Mouse (Mus musculus) erythroblast, embryonic 14.5 days (primary cell): ENCODE data around the gene Mrtfa. TPM values are rescaled to one million over a fixed set of nuclear protein-coding genes. Genes with fewer than 3 reads are reported as not detected.

Experiments
- H3K27me3 ChIP-seq: 2 replicates; pipeline ENCODE4 v1.6.1; 2012; ENCODE audit warnings: inconsistent platforms; ENCODE audit not compliant: control insufficient read depth
- H3K36me3 ChIP-seq: 2 replicates; pipeline ENCODE4 v1.6.1; 2012; ENCODE audit warnings: mild to moderate bottlenecking, inconsistent platforms; ENCODE audit not compliant: control insufficient read depth
- H3K4me1 ChIP-seq: 2 replicates; pipeline ENCODE4 v1.6.1; 2012; ENCODE audit warnings: inconsistent platforms; ENCODE audit not compliant: control insufficient read depth
- H3K4me3 ChIP-seq: replicated peaks from 2 replicates; pipeline ENCODE3; 2012; ENCODE audit warnings: moderate library complexity, mild to moderate bottlenecking, inconsistent platforms
- H3K9me3 ChIP-seq: 2 replicates; pipeline ENCODE4 v1.6.1; 2012; ENCODE audit warnings: low read length, inconsistent platforms, mixed read lengths; ENCODE audit not compliant: control insufficient read depth
- GATA1 ChIP-seq: IDR thresholded peaks from 2 replicates; pipeline ENCODE4 v1.6.1; 2012; ENCODE audit warnings: low read length, inconsistent platforms, mixed read lengths
- TAL1 ChIP-seq: IDR thresholded peaks from 3 replicates; pipeline ENCODE4 v1.6.1; 2012; ENCODE audit warnings: low read length, inconsistent platforms, mixed read lengths
- polyA plus RNA-seq: library from polyadenylated mRNA; stranded (reverse); fragments of >175 nt; gene quantifications from 2 replicates; pipeline ENCODE4 v1.2.3, GENCODE M21; 2012

Gene Mrtfa
- polyA plus RNA-seq, 1 experiment = 0.47 TPM

DNA sequence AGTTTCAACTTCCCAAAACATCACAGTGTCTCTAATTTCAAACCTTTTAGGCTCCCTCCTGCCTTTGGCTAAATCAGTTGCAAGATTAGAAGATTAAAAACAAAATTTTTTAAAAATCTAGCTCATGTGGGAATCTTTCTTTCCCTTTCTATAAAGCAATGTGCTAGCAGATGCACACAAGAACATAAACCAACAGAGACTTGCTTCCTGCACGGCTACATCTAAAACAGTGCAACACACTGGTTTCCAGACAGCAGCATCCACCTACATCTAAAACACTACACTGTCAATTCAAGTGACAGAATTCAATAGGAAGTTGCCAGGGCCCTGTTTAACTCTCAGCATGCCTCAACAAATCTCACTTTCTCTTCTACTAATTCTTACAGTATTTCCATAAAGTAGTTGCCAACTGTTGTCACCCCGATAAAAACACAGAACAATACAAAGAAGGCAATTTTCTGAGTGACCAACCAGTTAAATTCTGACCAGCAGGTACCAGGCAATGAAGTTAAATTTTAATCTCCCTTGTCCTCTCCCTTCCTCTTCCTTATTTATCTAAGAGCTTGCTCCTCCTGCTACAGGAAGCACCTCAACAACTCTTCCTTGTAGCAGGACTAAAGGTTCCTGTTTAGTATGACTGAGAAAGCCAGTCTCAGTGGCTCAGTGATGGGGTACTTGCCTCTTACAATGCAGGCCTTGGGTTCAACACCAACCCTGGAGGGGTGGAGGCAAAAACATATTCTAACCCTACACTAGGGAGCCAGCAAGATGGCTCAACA is 35.5 kb downstream of the Mrtfa start:
- H3K4me1 ChIP-seq = peaks cover 7% of the 10 kb centered on the region; the same call in 1 of the 2 replicates
- no peaks in the 10 kb centered on the region for H3K36me3 ChIP-seq
- H3K9me3 ChIP-seq = no peaks in the 10 kb centered on the region
- H3K27me3 ChIP-seq = no peaks in the 10 kb centered on the region
- no peak overlapping the region for H3K4me3 ChIP-seq
- no peak for TF ChIP-seq GATA1
- TF ChIP-seq TAL1 = no peak

DNA sequence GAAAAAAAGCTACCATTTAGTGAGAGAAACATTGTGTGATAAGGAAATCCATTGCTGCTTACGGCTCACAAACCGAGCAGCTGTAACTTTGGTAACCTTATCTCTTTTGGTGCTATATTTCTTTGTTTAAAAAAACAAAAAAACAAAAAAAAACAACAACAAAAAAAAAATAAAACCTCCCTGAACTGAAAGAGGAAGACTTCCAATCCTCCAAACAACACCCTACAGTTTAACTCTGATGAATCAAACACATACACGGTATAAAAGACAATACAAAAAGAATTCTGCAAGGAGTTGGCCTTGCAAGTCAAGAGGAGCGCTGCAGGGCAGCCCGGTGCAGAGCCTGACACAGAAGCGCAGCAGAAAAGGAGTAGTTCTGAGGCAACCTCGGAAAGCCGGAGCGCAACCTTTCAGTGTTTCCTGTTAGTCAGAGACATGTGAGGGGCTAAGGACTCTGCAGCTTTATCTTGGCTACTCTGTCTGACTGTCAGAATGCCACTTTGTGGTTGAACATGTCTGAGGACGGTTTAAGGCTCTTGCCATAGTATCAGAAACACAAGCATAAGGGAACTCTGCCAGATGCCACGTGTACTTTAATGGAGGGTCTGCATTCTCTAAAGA is 48.5 kb downstream of the Mrtfa start:
- Histone ChIP-seq H3K27me3 (no peaks in the 10 kb centered on the region), H3K9me3 (no peaks in the 10 kb centered on the region), H3K36me3 (no peaks in the 10 kb centered on the region), H3K4me3 (no peak overlapping the region), H3K4me1 (no peaks in the 10 kb centered on the region; the same call in 1 of the 2 replicates)
- no peak for TF ChIP-seq GATA1
- TF ChIP-seq TAL1 = no peak

DNA sequence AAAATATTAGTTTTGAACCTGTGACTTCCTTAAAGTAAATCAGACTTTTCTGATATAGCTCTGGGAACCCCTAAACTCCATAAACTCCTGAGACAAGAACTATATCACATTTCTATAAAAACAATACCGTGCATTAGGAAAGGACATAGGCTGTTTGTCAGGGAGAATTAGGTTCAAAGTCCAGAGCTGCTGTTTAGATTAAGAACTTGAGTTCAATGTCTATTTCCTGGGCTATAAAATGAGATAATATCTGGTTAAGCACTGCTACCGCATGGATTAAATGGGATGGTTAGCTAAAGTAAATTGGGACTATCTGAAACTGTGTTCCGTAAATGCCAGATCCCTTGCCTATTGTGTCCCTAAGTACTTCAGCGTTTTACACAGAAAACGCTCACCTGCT is 50.6 kb downstream of the Mrtfa start:
- Histone ChIP-seq H3K4me1 (no peaks in the 10 kb centered on the region; the same call in 1 of the 2 replicates), H3K4me3 (no peak overlapping the region), H3K36me3 (no peaks in the 10 kb centered on the region), H3K27me3 (no peaks in the 10 kb centered on the region), H3K9me3 (no peaks in the 10 kb centered on the region)
- TF ChIP-seq TAL1 = no peak
- TF ChIP-seq GATA1 = no peak

DNA sequence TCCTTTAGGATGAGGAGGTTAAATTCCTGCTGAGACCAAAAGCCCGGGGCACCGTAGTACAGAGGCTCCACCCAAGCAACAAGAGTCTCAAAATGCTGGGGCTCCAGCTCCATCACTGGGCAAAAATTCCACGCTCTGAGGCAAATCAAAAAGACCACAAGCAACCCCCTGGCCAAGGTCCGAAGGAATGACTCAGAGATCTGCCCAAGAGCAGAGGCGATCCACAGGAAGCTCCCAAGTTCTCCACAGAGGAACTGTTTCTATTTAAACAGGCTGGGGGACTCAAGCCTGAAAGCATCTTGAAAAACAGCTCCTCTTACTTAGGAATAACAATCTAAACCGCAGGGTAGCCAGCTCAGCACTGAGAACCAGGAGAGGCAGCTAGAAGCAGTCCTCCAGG is 53.3 kb downstream of the Mrtfa start:
- Histone ChIP-seq H3K4me1 (no peaks in the 10 kb centered on the region; the same call in 1 of the 2 replicates), H3K9me3 (no peaks in the 10 kb centered on the region), H3K27me3 (no peaks in the 10 kb centered on the region), H3K4me3 (no peak overlapping the region), H3K36me3 (no peaks in the 10 kb centered on the region)
- no peak for TF ChIP-seq GATA1
- TF ChIP-seq TAL1 = no peak

DNA sequence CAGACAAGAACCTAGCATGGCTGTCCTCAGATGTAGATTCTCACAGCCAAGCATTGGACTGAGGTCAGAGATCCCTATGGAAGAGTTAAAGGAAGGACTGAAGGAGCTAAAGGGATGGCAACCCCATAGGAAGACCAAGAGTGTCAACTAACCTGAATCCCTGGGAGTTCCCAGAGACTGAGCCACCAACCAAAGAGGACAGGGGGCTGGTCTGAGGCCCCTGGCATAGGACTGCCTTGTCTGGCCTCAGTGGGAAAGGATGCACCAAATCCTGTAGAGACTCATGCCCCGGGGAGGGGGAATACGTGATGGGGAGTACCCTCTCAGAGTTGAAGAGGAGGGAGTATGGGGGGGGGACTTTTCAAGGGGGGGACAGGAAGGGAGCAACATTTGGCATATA is 56.8 kb downstream of the Mrtfa start:
- TF ChIP-seq GATA1 (no peak), TAL1 (no peak)
- H3K9me3 ChIP-seq = no peaks in the 10 kb centered on the region
- no peaks in the 10 kb centered on the region; the same call in 1 of the 2 replicates for H3K4me1 ChIP-seq
- no peaks in the 10 kb centered on the region for H3K27me3 ChIP-seq
- H3K36me3 ChIP-seq = no peaks in the 10 kb centered on the region
- no peak overlapping the region for H3K4me3 ChIP-seq

DNA sequence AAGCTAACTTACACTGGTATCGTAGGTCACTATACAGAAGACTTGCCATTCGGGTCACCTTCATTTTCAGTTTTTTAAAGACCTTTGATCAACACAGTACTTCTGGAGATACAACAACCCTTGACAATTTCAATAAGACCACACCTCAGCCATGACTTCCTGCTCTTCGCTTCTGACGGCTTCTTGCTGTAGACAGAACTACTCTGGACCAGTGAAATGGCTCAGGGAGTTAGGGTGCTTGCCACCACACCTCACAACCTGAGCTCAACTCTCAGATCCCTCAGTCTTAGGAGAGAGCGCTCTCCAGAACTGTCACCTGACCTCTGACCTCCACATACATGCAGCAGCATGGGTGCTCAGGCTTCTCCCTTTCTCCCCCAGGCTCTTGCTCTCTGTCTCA is 59.4 kb downstream of the Mrtfa start:
- no peaks in the 10 kb centered on the region for H3K9me3 ChIP-seq
- H3K36me3 ChIP-seq = no peaks in the 10 kb centered on the region
- no peaks in the 10 kb centered on the region; the same call in 1 of the 2 replicates for H3K4me1 ChIP-seq
- no peak for TF ChIP-seq GATA1
- no peak for TF ChIP-seq TAL1
- H3K27me3 ChIP-seq = no peaks in the 10 kb centered on the region
- no peak overlapping the region for H3K4me3 ChIP-seq

DNA sequence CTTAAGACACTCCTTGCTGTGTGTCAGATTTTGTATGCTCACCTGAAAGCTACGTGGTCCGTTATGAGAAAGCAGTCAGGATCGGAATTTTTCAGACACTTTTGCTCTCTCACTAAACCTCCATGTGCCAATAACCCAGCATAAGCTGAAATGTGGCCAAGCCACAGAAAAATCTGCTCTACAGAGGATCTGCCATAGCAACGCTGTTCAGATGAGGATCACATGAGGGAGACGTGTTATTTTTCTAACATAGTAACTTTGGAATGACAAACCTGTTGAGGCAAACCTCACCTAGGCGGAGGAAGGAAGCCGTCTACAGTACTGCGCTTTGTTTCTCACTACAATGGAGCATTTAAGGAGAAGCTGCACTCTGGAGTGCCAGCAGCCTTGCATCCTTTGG is 60.6 kb downstream of the Mrtfa start:
- no peaks in the 10 kb centered on the region for H3K9me3 ChIP-seq

DNA sequence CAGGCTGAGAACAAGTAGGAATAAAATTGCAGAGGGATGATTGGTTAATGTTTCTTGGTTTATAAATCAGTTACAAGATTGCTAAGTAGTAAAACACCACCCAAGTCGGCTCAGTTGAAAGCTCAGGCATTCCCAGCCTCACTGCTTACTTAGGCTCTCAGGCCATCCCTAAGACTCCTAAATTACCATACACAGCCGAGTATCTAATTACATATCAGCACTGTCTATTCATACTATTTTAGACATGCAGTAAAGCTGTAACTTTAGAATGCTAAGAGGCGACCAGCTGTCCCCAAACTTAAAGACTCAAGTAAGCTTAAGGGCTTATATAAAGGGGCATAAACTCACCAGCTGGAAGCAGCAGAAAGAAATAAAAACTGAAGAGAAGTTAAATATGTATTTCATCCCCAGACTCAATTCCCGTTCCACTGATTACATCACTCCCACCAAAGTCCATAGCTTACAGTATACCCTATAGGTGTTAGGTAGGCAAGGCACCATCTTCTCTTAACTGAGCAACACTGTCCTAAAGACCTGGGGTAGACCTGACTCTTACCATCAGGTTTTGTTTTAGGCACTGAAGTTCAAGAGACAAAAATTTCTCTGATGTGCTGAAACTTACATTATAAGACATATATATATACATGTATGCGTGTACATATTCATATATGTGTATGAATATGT is 62.3 kb downstream of the Mrtfa start:
- TF ChIP-seq TAL1 (no peak), GATA1 (no peak)
- Histone ChIP-seq H3K27me3 (no peaks in the 10 kb centered on the region), H3K4me3 (no peak overlapping the region), H3K36me3 (no peaks in the 10 kb centered on the region), H3K4me1 (no peaks in the 10 kb centered on the region; the same call in 1 of the 2 replicates), H3K9me3 (no peaks in the 10 kb centered on the region)

More for the DNA sequence above, 60.6 kb downstream of the Mrtfa start:
- TF ChIP-seq GATA1 = no peak
- no peak for TF ChIP-seq TAL1
- no peaks in the 10 kb centered on the region for H3K27me3 ChIP-seq
- H3K36me3 ChIP-seq = no peaks in the 10 kb centered on the region
- H3K4me1 ChIP-seq = no peaks in the 10 kb centered on the region; the same call in 1 of the 2 replicates
- no peak overlapping the region for H3K4me3 ChIP-seq

DNA sequence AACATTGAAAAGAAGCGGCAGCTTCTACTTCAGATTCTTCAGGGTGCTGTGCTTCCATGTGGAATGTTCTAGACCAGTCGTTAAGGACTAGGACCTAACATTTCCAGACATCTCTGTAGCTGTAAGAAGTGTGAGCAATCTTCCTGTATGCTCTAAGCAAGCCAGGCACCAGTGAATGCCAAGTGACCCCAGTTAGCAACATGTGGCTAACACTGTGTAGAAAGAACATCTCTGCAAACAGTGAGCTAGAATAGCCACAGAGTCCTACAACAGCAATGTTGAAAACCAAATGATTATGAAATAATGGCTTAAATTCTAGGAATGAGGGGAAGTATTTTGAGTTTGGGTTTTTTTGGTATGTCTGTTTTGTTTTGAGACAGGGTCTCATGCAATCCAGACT is 66.3 kb downstream of the Mrtfa start:
- Histone ChIP-seq H3K27me3 (no peaks in the 10 kb centered on the region), H3K9me3 (no peaks in the 10 kb centered on the region), H3K4me3 (no peak overlapping the region), H3K36me3 (no peaks in the 10 kb centered on the region), H3K4me1 (no peaks in the 10 kb centered on the region; the same call in 1 of the 2 replicates)
- TF ChIP-seq GATA1 (no peak), TAL1 (no peak)
